In genomic region chr3:145559675-145560074, GRCm38 (mm10) we compare ENCODE assay signal across 24 mouse cellular contexts. TPM values are rescaled to one million over a fixed set of nuclear protein-coding genes. Genes with fewer than 3 reads are reported as not detected.
A peak's percentile ranks its signal among the peaks of the same experiment; 100 is the strongest.
DNase-seq lines count a peak whose midpoint lies in the region; ATAC-seq and TF ChIP-seq lines count a peak whose summit lies in the region.
"Had no signal": no experiment of that assay in that cellular context is flagged by ENCODE, and none has a peak within 500 bp of the region (broad histone marks: within the 10 kb centered on the region; RNA-seq: fewer than 3 reads in every experiment).

No protein-coding gene starts in this region.

- peak overlapping the region; percentile 79 for H3K27ac ChIP-seq in liver, postnatal 0 days (ENCODE audit: low read depth)
- H3K27ac ChIP-seq in liver, embryonic 11.5 days (ENCODE audit: low read depth, low read length): no peak overlapping the region
- H3K27ac ChIP-seq: embryonic facial prominence, embryonic 10.5 days; embryonic facial prominence, embryonic 12.5 days; forebrain, embryonic 10.5 days; forebrain, embryonic 12.5 days had no signal

- H3K4me3 ChIP-seq in liver, postnatal 0 days (ENCODE audit: low read depth, low read length): no peak overlapping the region
- no peak overlapping the region for H3K4me3 ChIP-seq in liver, embryonic 11.5 days (ENCODE audit: low read depth, low read length)
- H3K4me3 ChIP-seq: embryonic facial prominence, embryonic 10.5 days; embryonic facial prominence, embryonic 12.5 days; forebrain, embryonic 10.5 days; forebrain, embryonic 12.5 days had no signal

- no peak for TF ChIP-seq EP300 in liver, postnatal 0 days (IDR thresholded peaks at IDR 0.05; ENCODE audit: low read depth)

- peak; percentile 68 for ATAC-seq in liver, postnatal 0 days
- ATAC-seq in liver, embryonic 11.5 days (replicated peaks; ENCODE audit: low FRiP score): no peak
- ATAC-seq in erythroid progenitor cell, adult 5-6 weeks (replicated peaks; ENCODE audit: low FRiP score, poor library complexity, severe bottlenecking): no peak
- ATAC-seq: activated CD4-positive, CD25-positive, alpha-beta regulatory T cell, adult 4 months; CD4-positive, CD25-positive, alpha-beta regulatory T cell, adult 4 months; forebrain, embryonic 14.5 days; forebrain, embryonic 16.5 days had no signal

- no peak for TF ChIP-seq CTCF in liver, postnatal 0 days (IDR thresholded peaks at IDR 0.05; ENCODE audit: low read depth)

- H3K9ac ChIP-seq in liver, postnatal 0 days (replicated peaks): no peak overlapping the region
- no peak overlapping the region for H3K9ac ChIP-seq in liver, embryonic 11.5 days (ENCODE audit: low read depth, low read length)
- H3K9ac ChIP-seq: embryonic facial prominence, embryonic 12.5 days; forebrain, embryonic 12.5 days had no signal

- no peaks in the 10 kb centered on the region for H3K4me1 ChIP-seq in liver, postnatal 0 days (ENCODE audit: insufficient read depth)
- H3K4me1 ChIP-seq in liver, embryonic 11.5 days (replicated peaks; ENCODE audit: control insufficient read depth, insufficient read depth, low read length): no peaks in the 10 kb centered on the region
- H3K4me1 ChIP-seq: embryonic facial prominence, embryonic 10.5 days; embryonic facial prominence, embryonic 12.5 days; forebrain, embryonic 10.5 days; forebrain, embryonic 12.5 days had no signal

- H3K27me3 ChIP-seq in liver, postnatal 0 days (ENCODE audit: insufficient read depth, low read length): no peaks in the 10 kb centered on the region
- no peaks in the 10 kb centered on the region for H3K27me3 ChIP-seq in liver, embryonic 11.5 days (replicated peaks; ENCODE audit: control insufficient read depth, insufficient read depth, low read length)
- H3K27me3 ChIP-seq: CH12.LX; embryonic facial prominence, embryonic 12.5 days; forebrain, embryonic 12.5 days had no signal

- no peaks in the 10 kb centered on the region for H3K36me3 ChIP-seq in liver, postnatal 0 days (replicated peaks; ENCODE audit: insufficient read depth, low read length)
- no peaks in the 10 kb centered on the region for H3K36me3 ChIP-seq in liver, embryonic 11.5 days (ENCODE audit: control insufficient read depth, insufficient read depth, low read length)
- H3K36me3 ChIP-seq: embryonic facial prominence, embryonic 10.5 days; embryonic facial prominence, embryonic 12.5 days; forebrain, embryonic 10.5 days; forebrain, embryonic 12.5 days; G1E had no signal

- peak; percentile 33 for DNase-seq in heart, adult 11 months
- DNase-seq in heart, adult 8-10 months (ENCODE audit: low spot score): no peak
- no peak for DNase-seq in liver, postnatal 0 days
- DNase-seq in liver, embryonic 11.5 days (ENCODE audit: low spot score): no peak
- DNase-seq: adrenal gland, adult 8-10 months; adrenal gland, postnatal 14 days; adrenal gland, postnatal 36 days; B cell, adult 2 months; cerebellum, adult 11-12 months; cerebellum, adult 2 months; cerebellum, adult 9-10 months; cerebellum, postnatal 10 days; cerebellum, postnatal 25 days had no signal

- 77% methylated on average over 5 of the region's 5 CpGs for whole genome bisulfite sequencing in liver, postnatal 0 days (ENCODE audit: insufficient replicate concordance)
- 87% methylated on average over 5 of the region's 5 CpGs for WGBS in liver, embryonic 11.5 days

- H3K9me3 ChIP-seq in liver, postnatal 0 days (ENCODE audit: low read length): no peaks in the 10 kb centered on the region
- H3K9me3 ChIP-seq in liver, embryonic 11.5 days (ENCODE audit: control insufficient read depth, low read length): peaks cover 3% of the 10 kb centered on the region; the same call in 1 of the 2 replicates
- H3K9me3 ChIP-seq: G1E had no signal

- no peak overlapping the region for H3K4me2 ChIP-seq in liver, postnatal 0 days (ENCODE audit: low read depth, low read length)
- H3K4me2 ChIP-seq in liver, embryonic 11.5 days: no peak overlapping the region
- H3K4me2 ChIP-seq: embryonic facial prominence, embryonic 12.5 days; forebrain, embryonic 12.5 days had no signal

RNA-seq across cellular contexts. Expression of gene Znhit6, which starts 16.3 kb away (rescaled TPM):
- total RNA-seq in heart, adult 8-10 months (2022): 10 to 100 TPM; 12.3 to 18.3 (median 13.4) TPM
- 11.3 and 12.4 TPM in 2 replicates for polyA plus RNA-seq in liver, postnatal 0 days (2015; fragmentation: Nextera tagmentation; extraction: Ambion mirVana)
- 36.0 and 38.5 TPM in 2 replicates for polyA plus RNA-seq in liver, embryonic 11.5 days (2014; fragmentation: Nextera tagmentation; extraction: Ambion mirVana)
- total RNA-seq in erythroid progenitor cell, adult 5-6 weeks (2015; ENCODE audit: low replicate concordance): 4.7 and 6.7 TPM in 2 replicates
- 0.23 and 6.5 TPM in 2 replicates for total RNA-seq in erythroid progenitor cell, adult 5-6 weeks (2017; ENCODE audit: low replicate concordance)
